Mouse (Mus musculus) limb, embryonic 14.5 days (tissue): ENCODE results near the gene Phkg1. TPM values are rescaled to one million over a fixed set of nuclear protein-coding genes. Genes with fewer than 3 reads are reported as not detected.

Experiments
- ATAC-seq: fragments of 200-750 bp; cut with Nextera tagmentation; 2 replicates; pipeline ENCODE4 v1.8.0; 2017; ENCODE audit warnings: low read depth, moderate number of reproducible peaks, moderate TSS enrichment; ENCODE audit not compliant: low FRiP score
- DNase-seq: peaks from one replicate; pipeline ENCODE4 v3.0.0-alpha.2; 2015; ENCODE audit warnings: low spot score
- H3K27ac ChIP-seq: fragments of 300-500 bp; sonication (generic); replicated peaks from 2 replicates; pipeline ENCODE4 v1.5.1; 2014; ENCODE audit warnings: low read depth, mild to moderate bottlenecking, low read length, moderate library complexity, mixed read lengths
- H3K27me3 ChIP-seq: fragments of 300-500 bp; sonication (generic); 2 replicates; pipeline ENCODE4 v1.6.1; 2014; ENCODE audit warnings: low read length, mixed read lengths; ENCODE audit not compliant: control insufficient read depth, insufficient read depth
- H3K36me3 ChIP-seq: fragments of 300-500 bp; sonication (generic); 2 replicates; pipeline ENCODE4 v1.6.1; 2014; ENCODE audit warnings: mild to moderate bottlenecking, low read length, moderate library complexity, mixed read lengths; ENCODE audit not compliant: control insufficient read depth, insufficient read depth
- H3K4me1 ChIP-seq: fragments of 300-500 bp; sonication (generic); 2 replicates; pipeline ENCODE4 v1.6.1; 2014; ENCODE audit warnings: antibody characterized with exemption, low read length, mixed read lengths; ENCODE audit not compliant: control insufficient read depth, insufficient read depth
- H3K4me2 ChIP-seq: fragments of 300-500 bp; sonication (generic); replicated peaks from 2 replicates; pipeline ENCODE4 v1.6.1; 2014; ENCODE audit warnings: low read depth, mild to moderate bottlenecking, low read length, moderate library complexity; ENCODE audit not compliant: severe bottlenecking
- H3K4me3 ChIP-seq: fragments of 300-500 bp; sonication (generic); replicated peaks from 2 replicates; pipeline ENCODE4 v1.5.1; 2014; ENCODE audit warnings: low read length
- H3K9ac ChIP-seq: fragments of 300-500 bp; sonication (generic); 2 replicates; pipeline ENCODE4 v1.6.1; 2014; ENCODE audit warnings: mild to moderate bottlenecking, low read depth, low read length, moderate library complexity; ENCODE audit not compliant: severe bottlenecking
- H3K9me3 ChIP-seq: fragments of 300-500 bp; sonication (generic); 2 replicates; pipeline ENCODE4 v1.6.1; 2016; ENCODE audit warnings: low read length; ENCODE audit not compliant: control insufficient read depth
- POLR2A ChIP-seq: fragments of 200-500 bp; IDR thresholded peaks from 2 replicates; pipeline ENCODE4 v1.8.0; 2012; ENCODE audit warnings: inconsistent platforms, mild to moderate bottlenecking, moderate library complexity, borderline replicate concordance; ENCODE audit not compliant: insufficient read depth, insufficient read length; ENCODE audit errors: extremely low read depth
- WGBS: fragments of 180-500 bp; shearing (Covaris S2); extraction: QIAGEN DNeasy Blood & Tissue Kit; methylation state at CpG from one replicate; pipeline ENCODE4 v1.1.7; 2014; 5-methylcytosine and 5-hydroxymethylcytosine counted together
- polyA plus RNA-seq, 2 experiments: library from polyadenylated mRNA; depleted of rRNA in 1 of 2; stranded (reverse) in 1 of 2; unstranded in 1 of 2; fragments of >200 nt; fragmentation: Nextera tagmentation in 1 of 2; extraction: Ambion mirVana in 1 of 2; gene quantifications; 2 replicates each; pipeline versions ENCODE4 v1.2.1 to v1.2.3; 2012 to 2014

Gene Phkg1
- polyA plus RNA-seq, 2 experiments: 0.21 to 0.40 TPM

GRCm38 (mm10) chr5:129878946-129879345 lies 19.4 kb downstream of the Phkg1 start:
- Histone ChIP-seq H3K27ac (no peak overlapping the region), H3K27me3 (no peaks in the 10 kb centered on the region), H3K4me3 (no peak overlapping the region), H3K4me2 (no peak overlapping the region), H3K4me1 (no peaks in the 10 kb centered on the region), H3K9me3 (no peaks in the 10 kb centered on the region), H3K36me3 (peaks cover 29% of the 10 kb centered on the region), H3K9ac (no peak overlapping the region)
- ATAC-seq: no peak
- DNase-seq: peak; percentile 37
- whole genome bisulfite sequencing: 46% methylated on average over 2 of the region's 2 CpGs
- no peak for TF ChIP-seq POLR2A

DNA sequence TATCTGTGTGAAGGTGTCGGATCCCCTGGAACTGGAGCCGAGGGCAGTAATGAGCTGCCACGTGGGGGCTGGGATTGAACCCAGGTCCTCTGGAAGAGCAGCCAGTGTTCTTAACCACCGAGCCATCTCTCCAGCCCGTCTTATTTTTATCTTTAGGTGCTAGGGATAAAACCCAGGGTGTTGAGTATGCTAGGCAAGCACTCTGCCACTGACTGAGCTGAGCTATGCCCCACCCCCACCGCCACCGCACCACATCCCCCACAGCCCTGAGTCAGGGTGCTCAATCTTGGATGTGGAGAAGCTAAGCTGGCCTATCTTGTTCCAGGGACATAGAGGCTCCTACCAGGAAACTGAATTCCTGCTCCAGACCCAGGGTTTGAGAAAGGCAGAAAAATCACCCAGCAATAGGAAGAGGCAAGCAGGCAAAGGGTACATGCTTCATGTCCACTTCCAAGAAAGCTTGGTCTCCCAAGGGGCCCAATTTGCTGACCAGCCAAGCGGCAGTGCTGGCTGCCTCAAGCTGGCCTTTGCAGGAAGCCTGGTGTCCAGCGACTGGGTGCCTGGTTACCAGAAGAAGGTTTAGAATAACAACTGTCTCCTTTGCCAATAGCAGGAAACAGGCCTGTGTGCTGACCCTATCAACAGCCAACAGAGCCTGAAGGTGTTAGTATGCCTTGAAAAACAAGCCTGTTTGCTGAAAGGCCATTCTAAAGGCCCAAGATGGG lies 20.5 kb downstream of the Phkg1 start:
- no peak overlapping the region for H3K4me3 ChIP-seq
- no peak for ATAC-seq
- no peak for DNase-seq
- H3K27me3 ChIP-seq: no peaks in the 10 kb centered on the region
- WGBS: 73% methylated on average over 9 of the region's 9 CpGs
- no peak overlapping the region for H3K9ac ChIP-seq
- no peak overlapping the region for H3K4me2 ChIP-seq
- no peaks in the 10 kb centered on the region for H3K9me3 ChIP-seq
- no peaks in the 10 kb centered on the region for H3K4me1 ChIP-seq
- H3K36me3 ChIP-seq: peaks cover 21% of the 10 kb centered on the region
- no peak for TF ChIP-seq POLR2A
- H3K27ac ChIP-seq: no peak overlapping the region

GRCm38 (mm10) chr5:129875098-129875497 lies 23.3 kb downstream of the Phkg1 start:
- ATAC-seq: no peak
- Histone ChIP-seq H3K4me2 (no peak overlapping the region), H3K27me3 (no peaks in the 10 kb centered on the region), H3K4me1 (no peaks in the 10 kb centered on the region), H3K36me3 (peaks cover 2% of the 10 kb centered on the region), H3K9me3 (no peaks in the 10 kb centered on the region), H3K27ac (no peak overlapping the region), H3K4me3 (no peak overlapping the region), H3K9ac (no peak overlapping the region)
- DNase-seq: no peak
- 81% methylated on average over 11 of the region's 11 CpGs for WGBS
- no peak for TF ChIP-seq POLR2A

- Histone ChIP-seq H3K9me3 (no peaks in the 10 kb centered on the region), H3K4me2 (no peak overlapping the region), H3K4me3 (no peak overlapping the region), H3K36me3 (no peaks in the 10 kb centered on the region), H3K27me3 (no peaks in the 10 kb centered on the region), H3K4me1 (no peaks in the 10 kb centered on the region), H3K27ac (no peak overlapping the region), H3K9ac (no peak overlapping the region)
- no peak for TF ChIP-seq POLR2A
- DNase-seq: no peak
- ATAC-seq: no peak
- 86% methylated on average over 12 of the region's 12 CpGs for WGBS
Observed at GRCm38 (mm10) chr5:129873942-129874341, 24.4 kb downstream of the Phkg1 start.

DNA sequence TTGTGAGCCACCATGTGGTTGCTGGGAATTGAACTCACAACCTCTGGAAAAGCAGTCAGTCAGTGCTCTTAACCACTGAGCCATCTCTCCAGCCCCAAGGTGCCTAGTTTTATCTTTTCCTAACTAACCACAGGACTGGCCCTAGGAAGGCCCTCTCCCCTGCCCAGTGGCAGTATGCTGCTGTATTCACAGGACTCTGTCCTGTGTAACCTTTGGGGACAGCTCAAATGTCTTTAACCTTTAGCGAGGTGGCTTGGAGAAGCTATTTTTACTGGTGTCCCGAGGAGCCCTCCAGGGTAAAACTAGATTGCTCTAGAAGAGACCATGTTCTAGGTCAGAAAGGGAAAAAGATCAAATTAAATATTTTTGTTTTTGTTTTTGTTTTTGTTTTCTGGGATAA lies 27.1 kb downstream of the Phkg1 start:
- Histone ChIP-seq H3K27me3 (no peaks in the 10 kb centered on the region), H3K36me3 (no peaks in the 10 kb centered on the region), H3K4me1 (no peaks in the 10 kb centered on the region), H3K4me2 (no peak overlapping the region), H3K9ac (no peak overlapping the region), H3K27ac (no peak overlapping the region), H3K4me3 (no peak overlapping the region), H3K9me3 (no peaks in the 10 kb centered on the region)
- TF ChIP-seq POLR2A: no peak
- WGBS: 74% methylated on average over 2 of the region's 2 CpGs
- ATAC-seq (no peak), DNase-seq (no peak)
